Mouse (Mus musculus) olfactory bulb, adult 2 months (tissue): ENCODE results near the gene Slc6a17.

Experiments
- CTCF ChIP-seq: fragments of 200-500 bp; IDR thresholded peaks from 2 replicates; pipeline ENCODE4 v1.5.1; 2012; ENCODE audit warnings: low read depth, mild to moderate bottlenecking, low read length, moderate library complexity; ENCODE audit not compliant: insufficient read depth
- POLR2A ChIP-seq: fragments of 200-500 bp; IDR thresholded peaks from 2 replicates; pipeline ENCODE4 v1.6.1; 2012; ENCODE audit warnings: mild to moderate bottlenecking, low read depth, low read length, moderate library complexity; ENCODE audit not compliant: insufficient read depth

- TF ChIP-seq CTCF (no peak), POLR2A (no peak)
Measured at GRCm38 (mm10) chr3:107424258-107425041, 93.4 kb downstream of the Slc6a17 start.
